Mouse (Mus musculus) c-Kit-positive CD71-positive TER-119-negative erythroid progenitor cells, embryonic 14.5 days (primary cell): ENCODE data around the gene Ccdc84.
A peak's percentile ranks its signal among the peaks of the same experiment; 100 is the strongest.
"Not testable (repeated sequence)": the region's sequence is repeated elsewhere in the genome, so short reads cannot be mapped to it uniquely, and the experiment has no call there.

Experiments used
- DNase-seq: peaks from one replicate; pipeline ENCODE4 v3.0.0-alpha.2; 2013; ENCODE audit warnings: low read depth

The Ccdc84 gene

DNA sequence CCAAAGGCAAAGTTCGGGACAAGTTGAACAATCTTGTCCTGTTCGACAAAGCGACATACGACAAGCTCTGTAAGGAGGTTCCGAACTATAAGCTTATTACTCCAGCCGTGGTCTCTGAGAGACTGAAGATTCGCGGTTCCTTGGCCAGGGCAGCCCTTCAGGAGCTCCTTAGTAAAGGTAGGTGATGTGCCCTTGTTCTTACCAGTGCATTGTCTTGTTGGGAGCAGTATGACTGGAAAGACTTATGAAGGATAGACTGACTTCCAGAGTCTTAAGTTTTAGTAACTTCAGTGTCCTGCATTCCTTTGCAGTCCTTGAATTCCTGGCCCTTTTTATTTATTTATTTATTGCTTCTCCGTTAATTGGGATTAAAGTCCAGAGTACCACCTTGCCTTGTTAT lies 9.7 kb downstream of the Ccdc84 start:
- not testable (repeated sequence) for DNase-seq

DNA sequence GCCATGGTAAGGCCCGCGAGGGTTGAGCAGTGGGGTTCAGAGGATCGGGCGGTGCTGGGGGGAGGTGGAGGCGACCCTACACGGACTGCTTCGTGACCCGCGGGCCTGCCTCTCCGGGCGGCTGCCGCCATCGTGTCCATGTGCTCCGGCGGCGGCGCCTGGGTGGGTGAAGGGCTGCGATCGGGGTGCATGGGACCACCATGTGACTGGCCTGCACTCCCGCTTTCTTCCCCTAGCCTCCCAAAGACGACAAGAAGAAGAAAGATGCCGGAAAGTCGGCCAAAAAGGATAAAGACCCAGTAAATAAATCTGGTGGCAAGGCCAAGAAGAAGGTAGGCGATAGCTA lies 10.6 kb downstream of the Ccdc84 start:
- no peak for DNase-seq

DNA sequence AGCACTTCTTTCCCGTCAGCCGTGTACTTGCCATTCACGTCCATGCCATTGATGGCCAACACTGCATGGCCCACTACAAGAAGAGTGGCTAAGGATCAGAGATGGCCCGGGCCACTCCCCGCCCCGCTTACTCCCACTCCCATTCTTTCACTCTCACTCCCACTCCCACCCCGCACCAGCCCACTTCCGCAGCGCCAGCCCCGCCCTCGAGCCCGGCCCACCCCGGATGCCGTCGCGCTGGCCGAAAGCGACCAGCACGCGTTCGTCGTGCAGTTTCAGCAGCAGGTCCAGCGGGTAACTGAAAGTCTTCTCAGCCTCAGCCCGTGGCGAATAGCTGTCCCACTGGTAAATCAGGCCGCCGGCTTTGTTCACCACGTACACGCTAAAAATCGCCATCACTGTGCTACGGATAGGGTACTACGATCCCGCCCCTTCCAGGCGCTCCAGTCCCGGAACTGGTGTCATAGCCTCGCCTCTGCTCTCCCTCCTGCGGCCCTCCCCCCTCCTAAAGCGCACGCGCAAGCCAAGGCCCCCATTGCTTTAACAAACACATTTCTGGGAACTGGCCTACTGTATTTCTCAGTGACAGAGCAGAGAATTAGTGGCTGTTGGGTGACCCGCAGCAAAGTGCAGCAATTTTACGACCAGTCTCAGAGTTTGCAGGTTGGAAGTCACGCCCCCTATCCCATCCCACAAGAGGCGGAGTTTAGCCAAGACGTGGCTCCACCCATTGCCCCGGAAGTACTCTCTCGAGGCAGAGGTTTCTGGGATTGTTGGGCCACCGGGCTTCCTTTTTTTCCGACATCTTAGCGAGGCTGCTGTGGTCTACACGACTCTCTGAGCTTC lies 11.2 kb downstream of the Ccdc84 start, which contains the start of the genes Rps25 and Trappc4:
TSS of gene Rps25 (plus strand) at position 234 of the 846 bp plus-strand sequence.
TSS of gene Trappc4 (minus strand) at position 695 of the 846 bp plus-strand sequence.
- DNase-seq: peak; percentile 93

DNA sequence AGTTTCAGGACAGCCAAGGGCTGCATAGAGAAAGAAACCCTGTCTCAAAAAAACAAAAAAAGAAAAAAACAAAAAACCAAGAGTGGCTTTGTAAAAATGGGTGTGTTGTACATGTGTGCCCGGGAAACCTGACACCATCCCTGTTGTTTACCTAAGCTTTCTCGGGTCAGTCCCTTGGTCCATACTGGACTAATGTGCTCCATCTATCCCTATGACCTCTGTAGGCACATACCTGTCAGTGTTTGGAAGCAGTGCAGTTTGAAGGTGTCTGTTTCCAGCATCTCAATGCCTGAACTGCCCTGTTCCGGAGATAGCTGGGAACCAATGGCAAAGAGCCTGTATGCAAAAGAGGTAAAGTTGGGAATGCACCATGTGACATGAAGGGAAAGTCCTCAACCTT lies 13.4 kb downstream of the Ccdc84 start:
- no peak for DNase-seq

DNA sequence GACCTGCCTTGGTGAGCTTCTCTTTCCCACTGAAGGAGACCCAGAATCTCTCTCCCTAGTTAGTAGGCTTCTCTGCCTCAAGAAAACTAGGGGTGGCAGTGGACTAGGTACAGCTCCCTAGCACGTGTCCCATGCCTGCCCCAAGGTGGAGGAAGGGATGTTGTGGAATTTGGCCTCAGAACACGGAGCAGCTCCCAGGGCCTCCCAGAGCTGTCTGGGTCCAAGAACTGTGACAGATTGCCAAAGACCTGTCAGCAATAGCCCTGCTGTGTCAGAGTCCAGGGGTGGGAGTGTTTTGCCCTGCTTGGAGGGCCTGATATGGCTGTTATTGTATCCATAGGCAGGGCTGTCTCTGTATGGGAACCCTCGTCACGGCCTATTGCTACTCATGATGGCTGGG lies 17.3 kb downstream of the Ccdc84 start:
- DNase-seq: no peak

DNA sequence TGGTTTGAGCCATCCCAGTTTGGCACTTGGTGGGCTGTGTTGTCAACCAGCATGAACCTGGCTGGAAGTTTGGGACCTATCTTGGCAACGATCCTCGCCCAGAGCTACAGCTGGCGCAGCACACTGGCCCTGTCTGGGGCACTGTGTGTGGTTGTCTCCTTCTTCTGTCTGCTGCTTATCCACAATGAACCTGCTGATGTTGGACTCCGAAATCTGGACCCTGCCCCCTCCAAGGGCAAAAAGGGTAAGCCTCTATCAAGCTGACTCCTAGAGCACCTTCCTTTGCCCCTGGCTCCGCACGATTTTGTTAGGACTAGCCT lies 18.6 kb downstream of the Ccdc84 start:
- no peak for DNase-seq

DNA sequence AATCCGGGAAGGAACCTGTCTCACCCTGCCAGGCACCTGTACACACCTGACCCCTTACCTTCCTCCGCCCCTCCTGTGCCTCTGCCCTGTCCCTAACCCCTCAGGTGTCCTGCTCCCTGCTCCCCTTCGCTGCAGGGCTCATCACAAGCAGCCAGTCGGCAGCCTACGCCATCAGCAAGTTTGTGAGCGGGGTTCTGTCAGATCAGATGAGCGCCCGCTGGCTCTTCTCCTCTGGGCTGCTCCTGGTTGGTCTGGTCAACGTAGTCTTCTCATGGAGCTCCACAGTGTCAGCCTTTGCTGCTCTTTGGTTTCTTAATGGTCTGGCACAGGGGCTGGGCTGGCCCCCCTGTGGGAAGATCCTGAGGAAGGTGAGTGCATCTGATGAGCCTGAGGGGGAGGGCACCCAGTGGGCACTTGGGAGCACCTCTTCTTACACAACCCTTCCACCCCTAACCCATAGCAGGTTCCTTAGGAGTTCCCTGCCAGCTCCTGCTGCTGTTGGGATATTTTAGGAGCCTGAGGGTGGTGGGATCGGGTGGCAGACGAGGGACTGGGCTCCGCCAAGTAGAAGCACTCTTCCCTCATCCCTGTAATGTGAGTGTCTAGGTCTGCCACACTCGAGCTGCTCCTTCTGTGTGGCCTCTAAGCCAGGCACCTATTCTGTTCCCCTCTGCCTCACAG lies 19.1 kb downstream of the Ccdc84 start:
- DNase-seq: no peak

DNA sequence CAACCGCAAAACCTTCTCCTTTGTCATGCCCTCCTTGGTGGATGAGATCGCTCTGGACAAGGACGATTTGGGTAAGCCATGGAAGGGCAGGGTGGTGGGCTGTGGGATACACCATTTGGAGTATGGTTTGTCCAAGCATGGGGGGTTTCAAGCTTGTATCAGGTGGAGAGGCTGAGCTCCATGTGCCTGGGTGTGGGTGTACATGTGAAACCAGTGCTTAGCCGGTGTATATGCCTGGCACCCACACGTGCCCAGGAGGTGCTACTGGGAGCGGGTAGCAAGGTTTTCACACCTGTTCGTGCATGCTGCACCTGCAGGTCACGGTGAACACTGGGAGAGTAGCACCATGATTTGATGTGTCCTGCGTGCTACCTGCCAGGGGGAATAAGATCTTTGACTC lies 19.8 kb downstream of the Ccdc84 start:
- DNase-seq: no peak

DNA sequence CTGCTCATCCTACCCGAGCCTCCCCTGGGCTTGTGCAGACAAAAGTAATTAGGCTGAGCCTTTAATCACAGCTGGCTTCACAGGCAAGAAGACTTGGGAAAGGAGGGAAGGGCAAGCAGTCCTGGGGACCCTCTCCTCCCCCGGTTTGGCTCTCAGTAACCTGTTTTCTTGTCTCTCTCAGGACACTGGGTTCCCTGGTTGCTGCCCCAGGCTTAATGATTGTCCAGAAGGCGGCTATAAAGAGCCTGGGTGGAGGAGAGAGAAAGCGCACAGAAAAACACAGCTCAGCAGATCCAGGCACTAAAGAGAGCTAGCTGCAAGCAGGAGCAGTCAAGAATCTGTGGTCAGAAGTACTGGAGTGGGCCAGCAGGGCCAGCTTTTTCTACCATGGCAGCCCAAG lies 20.3 kb downstream of the Ccdc84 start:
- DNase-seq: no peak

DNA sequence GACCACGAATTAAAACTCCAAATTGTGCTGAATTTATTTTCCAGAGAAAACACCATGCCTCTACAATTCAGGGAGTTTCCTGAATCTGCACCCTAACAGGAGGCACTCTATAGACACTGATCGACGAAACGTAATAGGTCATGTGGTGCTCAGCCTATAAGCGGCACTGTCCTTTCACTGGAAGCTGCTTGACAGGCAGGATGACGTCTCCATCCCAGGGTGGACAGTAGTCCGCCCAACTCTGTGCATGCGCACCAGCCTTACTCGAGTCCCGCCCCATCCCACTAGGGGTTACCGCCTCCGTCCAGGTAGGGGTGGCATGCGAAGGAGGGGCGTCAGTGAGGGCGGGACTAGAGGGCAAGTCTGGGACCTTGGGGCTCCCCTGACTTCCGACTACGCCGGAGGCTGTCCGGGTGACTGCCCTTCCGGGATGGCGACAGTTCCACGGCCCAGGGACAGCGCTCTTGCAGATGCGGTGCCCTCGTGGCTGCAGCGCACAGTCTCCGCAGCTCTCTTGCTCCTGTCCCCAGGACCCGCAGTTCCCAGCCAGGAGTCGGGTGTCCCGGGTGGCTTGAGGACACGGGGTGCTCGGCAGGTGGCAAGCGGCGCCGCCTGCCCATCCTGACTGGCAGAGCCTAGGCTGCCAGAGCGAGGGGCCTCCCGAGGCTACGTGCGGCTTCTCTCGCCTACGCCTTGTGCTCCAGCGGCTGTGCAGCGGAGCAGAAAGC lies 21.5 kb downstream of the Ccdc84 start, which contains the start of gene Slc37a4:
TSS of gene Slc37a4 (plus strand) at position 169 of the 728 bp plus-strand sequence.
- DNase-seq: peak; percentile 97

DNA sequence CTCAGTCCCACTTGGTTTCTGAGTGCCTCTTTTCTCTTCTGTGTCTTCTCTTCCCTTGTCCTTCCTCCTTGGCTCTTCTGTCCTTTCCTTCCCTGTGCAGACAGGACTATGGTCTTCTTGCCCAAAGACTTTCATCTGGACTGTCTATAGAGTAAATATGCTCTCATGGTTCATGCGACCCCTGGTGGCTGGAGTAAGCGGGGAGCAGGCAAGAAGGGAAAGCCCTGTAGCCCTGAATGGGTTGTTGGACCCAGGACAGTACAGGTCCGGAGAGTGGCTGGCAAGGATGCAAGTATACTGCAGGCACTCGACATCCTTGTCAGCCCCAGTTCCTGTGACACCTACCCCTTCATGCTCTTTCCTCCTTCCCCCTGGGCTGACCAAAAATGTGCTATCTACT lies 26.9 kb downstream of the Ccdc84 start:
- DNase-seq: no peak

DNA sequence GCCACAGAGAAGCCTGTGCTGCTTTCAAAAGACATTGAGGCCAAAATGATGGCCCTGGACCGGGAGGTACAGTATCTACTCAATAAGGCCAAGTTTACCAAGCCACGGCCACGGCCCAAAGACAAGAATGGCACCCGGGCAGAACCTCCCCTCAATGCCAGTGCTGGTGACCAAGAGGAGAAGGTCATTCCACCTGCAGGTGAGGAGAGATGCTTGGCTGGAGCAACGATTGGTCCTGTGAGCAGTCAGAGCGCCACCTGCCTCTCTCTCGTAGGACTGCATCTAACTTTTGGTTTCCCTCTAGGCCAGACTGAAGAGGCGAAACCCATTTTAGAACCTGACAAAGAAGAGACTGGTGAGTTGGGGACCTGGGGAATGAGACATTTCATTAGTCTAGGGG lies 29.1 kb downstream of the Ccdc84 start:
- DNase-seq: no peak

DNA sequence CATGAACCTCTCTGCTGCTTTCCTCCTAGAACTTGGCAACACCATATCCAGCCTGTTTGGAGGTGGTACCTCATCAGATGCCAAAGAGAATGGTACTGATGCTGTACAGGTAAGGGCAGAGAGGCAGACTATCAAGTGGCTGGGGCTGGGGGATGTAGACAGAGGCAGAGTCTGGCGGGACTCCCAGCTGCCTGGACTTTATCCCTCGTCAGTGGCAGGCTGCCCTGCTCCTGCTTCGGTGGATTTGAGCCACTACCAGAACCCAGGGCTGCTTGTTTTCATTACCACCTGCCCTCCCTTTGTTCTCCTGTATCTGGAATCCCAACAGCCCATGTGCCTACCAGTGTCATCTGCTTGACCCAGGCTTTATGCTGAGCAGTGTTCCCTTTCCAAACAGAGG lies 31.1 kb downstream of the Ccdc84 start:
- DNase-seq: no peak

DNA sequence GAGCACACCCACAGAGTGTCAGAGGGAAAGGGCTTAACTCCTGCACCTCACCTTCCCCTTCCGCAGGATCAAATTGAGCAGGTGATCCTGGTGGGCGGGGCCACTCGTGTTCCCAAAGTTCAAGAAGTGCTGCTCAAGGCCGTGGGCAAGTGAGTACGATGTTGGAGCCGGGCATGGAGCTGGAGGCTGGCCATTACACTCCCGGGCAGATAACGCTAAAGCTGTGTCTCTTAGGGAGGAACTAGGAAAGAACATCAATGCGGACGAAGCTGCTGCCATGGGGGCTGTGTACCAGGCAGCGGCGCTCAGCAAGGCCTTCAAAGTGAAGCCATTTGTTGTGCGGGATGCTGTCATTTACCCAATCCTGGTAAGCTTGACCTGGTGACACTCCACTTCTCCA lies 33.8 kb downstream of the Ccdc84 start:
- DNase-seq: no peak

DNA sequence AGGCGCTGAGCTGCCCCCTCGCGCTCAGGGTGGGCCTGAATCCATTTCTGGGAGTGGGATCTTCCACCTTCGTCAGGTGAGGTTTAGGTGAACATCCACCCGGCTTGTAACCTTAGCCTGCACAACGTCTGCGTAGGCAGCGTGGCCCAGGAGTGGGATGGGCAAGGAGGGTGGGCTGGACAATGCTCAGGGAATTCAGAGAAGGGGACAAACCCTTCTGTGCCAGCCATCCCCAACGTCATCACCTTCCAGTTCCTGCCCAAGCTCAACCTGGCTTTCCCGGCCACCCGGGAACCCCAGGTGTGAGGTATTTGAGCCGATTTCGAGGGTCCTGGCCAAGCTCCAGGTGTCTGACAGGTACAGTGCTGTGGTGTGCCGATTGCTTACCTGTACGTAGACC lies 38.5 kb downstream of the Ccdc84 start:
- no peak for DNase-seq

DNA sequence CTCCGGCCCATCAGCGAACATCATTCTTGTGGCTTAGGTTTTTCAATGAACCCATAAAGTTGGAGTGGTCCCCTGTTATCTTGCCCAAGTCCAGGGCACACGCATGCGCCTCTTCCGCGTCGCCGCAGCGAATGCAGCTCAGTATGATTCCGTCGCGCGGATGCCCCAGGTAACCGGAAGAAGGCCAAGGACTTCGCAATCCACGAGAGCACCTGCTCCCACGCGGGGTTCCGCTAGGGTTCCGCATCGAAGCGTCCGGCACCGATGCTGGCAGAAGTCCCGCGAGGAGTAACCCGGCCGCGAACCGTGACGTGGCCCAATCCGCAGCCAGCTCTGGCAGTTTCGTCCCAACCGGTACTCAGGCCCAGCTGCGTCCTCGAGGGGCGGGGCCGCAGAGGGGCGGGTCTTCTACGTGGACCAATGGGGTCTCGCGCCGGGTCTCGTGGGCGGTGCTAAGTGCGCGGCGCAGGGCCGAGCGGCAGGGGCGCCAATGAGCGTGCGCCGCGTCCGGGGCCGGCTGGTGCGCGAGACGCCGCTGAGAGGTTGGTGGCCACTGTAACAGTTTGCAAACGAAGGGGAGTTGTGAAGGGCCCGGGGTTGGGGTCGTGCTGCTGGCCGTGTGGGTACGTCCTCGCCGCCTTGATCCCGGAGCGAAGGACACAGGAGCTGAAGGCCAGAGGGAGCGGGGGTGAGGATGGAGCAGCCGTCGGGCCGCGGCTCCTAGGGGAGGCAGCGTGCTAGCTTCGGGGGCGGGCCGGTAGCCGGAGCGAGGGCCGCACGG lies 39.1 kb downstream of the Ccdc84 start, which contains the start of gene Hyou1:
TSS of gene Hyou1 (plus strand) at position 437 of the 781 bp plus-strand sequence.
- DNase-seq: peak; percentile 92

DNA sequence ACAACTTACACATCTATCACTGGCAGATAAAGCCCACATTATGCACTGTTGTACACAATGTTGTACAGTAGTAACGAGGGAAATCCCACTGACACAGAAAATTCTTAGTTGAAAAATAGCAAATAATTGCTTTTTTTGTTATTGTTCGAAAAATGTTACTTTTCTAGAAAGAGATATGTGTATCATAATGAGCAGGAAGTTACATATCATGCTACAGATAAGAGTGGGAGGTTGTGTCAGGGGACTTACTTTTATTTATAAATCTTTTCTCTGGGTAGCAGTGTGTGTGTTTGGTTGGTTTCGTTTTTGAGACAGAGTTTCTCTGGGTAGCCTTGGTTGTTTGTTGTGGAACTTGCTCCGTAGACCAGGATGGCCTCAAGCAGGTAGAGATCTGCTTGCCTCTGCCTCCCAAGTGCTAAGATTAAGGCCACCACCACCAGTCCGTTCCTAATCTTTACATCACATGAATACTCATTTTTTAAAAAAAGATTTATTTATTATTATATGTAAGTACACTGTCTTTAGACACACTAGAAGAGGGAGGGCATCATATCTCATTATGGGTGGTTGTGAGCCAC lies 40.1 kb downstream of the Ccdc84 start:
- no peak for DNase-seq

DNA sequence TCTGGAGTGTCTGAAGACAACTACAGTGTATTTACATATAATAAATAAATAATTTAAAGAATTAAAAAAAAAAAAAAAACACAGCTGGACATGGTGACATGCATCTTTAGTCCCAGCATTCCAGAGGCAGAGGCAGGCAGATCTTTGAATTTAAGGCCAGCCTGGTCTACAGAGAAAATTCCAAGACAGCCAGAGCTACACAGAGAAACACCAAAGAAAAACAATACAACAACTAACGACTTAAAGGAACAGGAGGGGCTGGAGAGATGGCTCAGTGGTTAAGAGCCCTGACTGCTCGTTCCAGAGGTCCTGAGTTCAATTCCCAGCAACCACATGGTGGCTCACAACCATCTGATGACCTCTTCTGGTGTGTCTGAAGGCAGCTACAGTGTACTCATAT lies 41.0 kb downstream of the Ccdc84 start:
- not testable (repeated sequence) for DNase-seq

DNA sequence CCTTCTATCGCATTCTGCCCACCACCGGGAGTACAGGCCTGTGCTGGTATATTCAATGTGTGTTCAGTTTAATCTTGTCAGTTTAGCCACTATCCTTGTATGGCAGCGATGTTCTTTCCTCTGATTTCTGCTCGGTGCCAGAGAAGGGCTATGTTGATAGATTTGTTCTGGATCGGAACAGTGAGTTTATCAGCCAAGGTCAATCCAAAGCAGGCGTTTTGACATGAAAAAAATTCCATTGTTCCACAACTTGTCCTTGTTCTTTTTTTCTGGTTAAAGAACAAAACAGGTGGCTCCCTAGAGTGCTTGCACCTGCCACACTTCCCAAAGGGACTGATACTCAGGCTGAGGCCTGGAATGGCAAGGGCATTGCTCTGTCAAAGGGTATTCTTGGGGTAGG lies 42.2 kb downstream of the Ccdc84 start:
- no peak for DNase-seq

DNA sequence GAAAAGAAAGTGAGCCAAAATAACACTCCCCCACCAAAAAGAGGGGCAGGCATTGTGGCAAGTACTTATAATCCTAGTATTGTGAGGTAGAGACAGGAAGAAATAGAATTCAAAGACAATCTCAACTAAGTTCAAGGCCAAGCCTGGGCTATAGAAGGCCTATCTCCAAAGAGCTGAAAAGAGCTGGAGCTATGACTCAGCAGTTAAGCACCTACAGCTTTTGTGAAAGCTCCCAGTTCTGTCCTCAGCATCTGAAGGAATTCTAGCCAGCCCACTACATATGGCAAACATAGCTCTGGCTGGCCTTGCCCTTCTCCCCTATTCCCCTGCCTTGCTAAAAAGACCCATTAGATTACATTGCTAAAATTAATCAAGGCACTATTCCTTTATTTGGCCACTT lies 45.0 kb downstream of the Ccdc84 start:
- no peak for DNase-seq

DNA sequence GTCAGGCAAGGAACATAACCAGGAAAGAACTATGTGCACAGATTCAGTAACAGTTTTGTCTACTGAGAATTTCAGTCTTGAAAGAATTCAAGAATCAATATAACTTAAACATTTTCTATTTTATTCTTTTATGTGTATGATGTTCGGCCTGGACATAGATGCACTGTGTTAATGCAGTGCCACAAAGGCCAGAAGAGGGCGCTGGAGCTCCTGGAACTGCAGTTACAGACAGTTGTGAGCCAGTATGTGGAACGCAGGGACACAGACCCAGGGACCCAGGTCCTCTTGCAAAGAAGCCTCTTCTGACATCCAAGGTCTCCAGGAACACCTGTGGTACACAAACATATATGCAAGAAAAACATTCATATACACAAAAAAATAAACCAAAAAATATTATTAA lies 53.9 kb downstream of the Ccdc84 start:
- peak; percentile 46 for DNase-seq

DNA sequence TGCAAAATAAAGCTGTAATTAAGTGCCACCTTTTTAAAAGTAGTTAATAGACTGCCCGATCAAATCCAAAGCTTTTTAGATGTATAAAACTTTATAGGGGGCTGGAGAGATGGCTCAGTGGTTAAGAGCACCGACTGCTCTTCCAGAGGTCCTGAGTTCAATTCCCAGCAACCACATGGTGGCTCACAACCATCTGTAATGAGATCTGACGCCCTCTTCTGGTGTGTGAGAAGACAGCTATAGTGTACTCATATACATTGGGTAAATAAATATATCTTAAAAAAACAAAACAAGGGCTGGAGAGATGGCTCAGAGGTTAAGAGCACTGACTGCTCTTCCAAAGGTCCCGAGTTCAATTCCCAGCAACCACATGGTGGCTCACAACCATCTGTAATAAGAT lies 56.4 kb downstream of the Ccdc84 start:
- not testable (repeated sequence) for DNase-seq
